13 mouse cellular contexts compared by ENCODE assay signal in genomic region chr8:44920379-44921032, GRCm38 (mm10). TPM values are rescaled to one million over a fixed set of nuclear protein-coding genes. Genes with fewer than 3 reads are reported as not detected.
"Had no signal": no experiment of that assay in that cellular context is flagged by ENCODE, and none has a peak within 500 bp of the region (broad histone marks: within the 10 kb centered on the region; RNA-seq: fewer than 3 reads in every experiment).

No protein-coding gene starts in this region.

- H3K36me3 ChIP-seq: limb, embryonic 13.5 days; neural tube, embryonic 12.5 days had no signal

- H3K27me3 ChIP-seq: limb, embryonic 13.5 days; neural tube, embryonic 12.5 days had no signal

- H3K4me3 ChIP-seq: limb, embryonic 13.5 days; neural tube, embryonic 12.5 days had no signal

- DNase-seq: kidney, adult 9 months; kidney, postnatal 10 days; left cerebral cortex, postnatal 4 days; lung, adult 2 months; lung, postnatal 36 days; midbrain, embryonic 14.5 days; right cerebral cortex, postnatal 14 days; thymus, postnatal 14 days had no signal

- H3K27ac ChIP-seq: limb, embryonic 13.5 days; liver, embryonic 14.5 days; neural tube, embryonic 12.5 days had no signal

- H3K9me3 ChIP-seq: limb, embryonic 13.5 days; neural tube, embryonic 12.5 days had no signal

- H3K9ac ChIP-seq: limb, embryonic 13.5 days; liver, embryonic 14.5 days; neural tube, embryonic 12.5 days had no signal

- ATAC-seq: lung, postnatal 0 days had no signal

- H3K4me2 ChIP-seq: limb, embryonic 13.5 days; neural tube, embryonic 12.5 days had no signal

- H3K4me1 ChIP-seq: limb, embryonic 13.5 days; neural tube, embryonic 12.5 days had no signal

RNA-seq across cellular contexts. Expression of gene Fat1, which starts 14.7 kb away (rescaled TPM):
- total RNA-seq: megakaryocyte progenitor cell, adult 5-6 weeks had no signal
